Mouse (Mus musculus) limb, embryonic 14.5 days (tissue): ENCODE data around the gene Olfr1042. TPM values are rescaled to one million over a fixed set of nuclear protein-coding genes. Genes with fewer than 3 reads are reported as not detected.

Source experiments
- ATAC-seq: fragments of 200-750 bp; cut with Nextera tagmentation; 2 replicates; pipeline ENCODE4 v1.8.0; 2017; ENCODE audit warnings: low read depth, moderate number of reproducible peaks, moderate TSS enrichment; ENCODE audit not compliant: low FRiP score
- DNase-seq: peaks from one replicate; pipeline ENCODE4 v3.0.0-alpha.2; 2015; ENCODE audit warnings: low spot score
- H3K27ac ChIP-seq: fragments of 300-500 bp; sonication (generic); replicated peaks from 2 replicates; pipeline ENCODE4 v1.5.1; 2014; ENCODE audit warnings: low read depth, mild to moderate bottlenecking, low read length, moderate library complexity, mixed read lengths
- H3K27me3 ChIP-seq: fragments of 300-500 bp; sonication (generic); 2 replicates; pipeline ENCODE4 v1.6.1; 2014; ENCODE audit warnings: low read length, mixed read lengths; ENCODE audit not compliant: control insufficient read depth, insufficient read depth
- H3K36me3 ChIP-seq: fragments of 300-500 bp; sonication (generic); 2 replicates; pipeline ENCODE4 v1.6.1; 2014; ENCODE audit warnings: mild to moderate bottlenecking, low read length, moderate library complexity, mixed read lengths; ENCODE audit not compliant: control insufficient read depth, insufficient read depth
- H3K4me1 ChIP-seq: fragments of 300-500 bp; sonication (generic); 2 replicates; pipeline ENCODE4 v1.6.1; 2014; ENCODE audit warnings: antibody characterized with exemption, low read length, mixed read lengths; ENCODE audit not compliant: control insufficient read depth, insufficient read depth
- H3K4me2 ChIP-seq: fragments of 300-500 bp; sonication (generic); replicated peaks from 2 replicates; pipeline ENCODE4 v1.6.1; 2014; ENCODE audit warnings: low read depth, mild to moderate bottlenecking, low read length, moderate library complexity; ENCODE audit not compliant: severe bottlenecking
- H3K4me3 ChIP-seq: fragments of 300-500 bp; sonication (generic); replicated peaks from 2 replicates; pipeline ENCODE4 v1.5.1; 2014; ENCODE audit warnings: low read length
- H3K9ac ChIP-seq: fragments of 300-500 bp; sonication (generic); 2 replicates; pipeline ENCODE4 v1.6.1; 2014; ENCODE audit warnings: mild to moderate bottlenecking, low read depth, low read length, moderate library complexity; ENCODE audit not compliant: severe bottlenecking
- H3K9me3 ChIP-seq: fragments of 300-500 bp; sonication (generic); 2 replicates; pipeline ENCODE4 v1.6.1; 2016; ENCODE audit warnings: low read length; ENCODE audit not compliant: control insufficient read depth
- POLR2A ChIP-seq: fragments of 200-500 bp; IDR thresholded peaks from 2 replicates; pipeline ENCODE4 v1.8.0; 2012; ENCODE audit warnings: inconsistent platforms, mild to moderate bottlenecking, moderate library complexity, borderline replicate concordance; ENCODE audit not compliant: insufficient read depth, insufficient read length; ENCODE audit errors: extremely low read depth
- WGBS: fragments of 180-500 bp; shearing (Covaris S2); extraction: QIAGEN DNeasy Blood & Tissue Kit; methylation state at CpG from one replicate; pipeline ENCODE4 v1.1.7; 2014; 5-methylcytosine and 5-hydroxymethylcytosine counted together
- polyA plus RNA-seq, 2 experiments: library from polyadenylated mRNA; depleted of rRNA in 1 of 2; stranded (reverse) in 1 of 2; unstranded in 1 of 2; fragments of >200 nt; fragmentation: Nextera tagmentation in 1 of 2; extraction: Ambion mirVana in 1 of 2; gene quantifications; 2 replicates each; pipeline versions ENCODE4 v1.2.1 to v1.2.3; 2012 to 2014

The Olfr1042 gene
- polyA plus RNA-seq, 2 experiments = not detected

- no peak for ATAC-seq
- no peak within 1 kb of the TSS for H3K9ac ChIP-seq
- no peaks in the 10 kb centered on the region for H3K27me3 ChIP-seq
- H3K4me2 ChIP-seq = no peak within 1 kb of the TSS
- no peaks in the 10 kb centered on the region for H3K9me3 ChIP-seq
- DNase-seq = no peak
- H3K4me3 ChIP-seq = no peak within 1 kb of the TSS
- H3K36me3 ChIP-seq = no peaks in the 10 kb centered on the region
- no peaks in the 10 kb centered on the region for H3K4me1 ChIP-seq
- WGBS = 84% methylated on average over 2 of the region's 2 CpGs
- no peak within 1 kb of the TSS for H3K27ac ChIP-seq
- no peak for TF ChIP-seq POLR2A
Observed at GRCm38 (mm10) chr2:86167422-86167821, 5.8 kb upstream of the Olfr1042 start, which contains the start of gene Olfr1043. TSS of gene Olfr1043 (minus strand) at chr2:86167522.

GRCm38 (mm10) chr2:86146632-86147031 lies 15.0 kb downstream of the Olfr1042 start, which contains the start of gene Olfr1040:
TSS of gene Olfr1040 (minus strand) at chr2:86146732.
- 75% methylated on average over 1 of the region's 1 CpGs for WGBS
- Histone ChIP-seq H3K9ac (no peak within 1 kb of the TSS), H3K27me3 (no peaks in the 10 kb centered on the region), H3K9me3 (no peaks in the 10 kb centered on the region), H3K4me1 (no peaks in the 10 kb centered on the region), H3K4me3 (no peak within 1 kb of the TSS), H3K4me2 (no peak within 1 kb of the TSS), H3K27ac (no peak within 1 kb of the TSS), H3K36me3 (no peaks in the 10 kb centered on the region)
- DNase-seq = no peak
- no peak for TF ChIP-seq POLR2A
- ATAC-seq = no peak

DNA sequence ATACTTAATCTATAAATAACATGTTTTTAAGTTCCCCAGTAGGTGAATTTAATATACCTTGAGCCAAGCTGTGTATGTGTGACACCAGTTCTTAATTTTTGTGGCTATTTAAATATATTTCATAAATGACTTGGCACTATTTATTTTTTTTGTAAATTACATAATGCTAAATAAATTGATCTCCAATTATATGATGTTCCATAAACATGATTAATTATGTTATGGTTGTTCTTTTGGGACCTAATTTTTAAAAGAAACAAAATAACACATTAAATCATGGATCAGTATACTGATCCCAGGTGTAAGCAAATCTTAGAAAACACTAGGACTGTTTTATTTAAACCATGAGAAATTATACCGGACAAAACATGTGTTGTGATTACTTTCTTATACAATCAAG lies 25.8 kb downstream of the Olfr1042 start, which contains the start of gene Olfr1039:
Gene Olfr1039, minus strand, starts transcription at position 101 of the 400 bp plus-strand sequence.
- H3K4me2 ChIP-seq = no peak within 1 kb of the TSS
- no peaks in the 10 kb centered on the region for H3K27me3 ChIP-seq
- H3K4me3 ChIP-seq = no peak within 1 kb of the TSS
- no peaks in the 10 kb centered on the region for H3K9me3 ChIP-seq
- no peak for TF ChIP-seq POLR2A
- DNase-seq (no peak), ATAC-seq (no peak)
- H3K9ac ChIP-seq = no peak within 1 kb of the TSS
- no peaks in the 10 kb centered on the region for H3K4me1 ChIP-seq
- H3K27ac ChIP-seq = no peak within 1 kb of the TSS
- 93% methylated on average over 1 of the region's 1 CpGs for WGBS
- H3K36me3 ChIP-seq = no peaks in the 10 kb centered on the region

Other genes starting within 250 kb of the Olfr1042 start
- not detected in 2 replicates for gene Olfr1025-ps1, start 246.6 kb downstream of the Olfr1042 start, polyA plus RNA-seq (2012; rRNA removed)
- gene Olfr1025-ps1, start 246.6 kb downstream of the Olfr1042 start, polyA plus RNA-seq (2014; fragmentation: Nextera tagmentation; extraction: Ambion mirVana) = not detected in 2 replicates
- not detected in 2 replicates for gene Olfr1026, start 240.3 kb downstream of the Olfr1042 start, polyA plus RNA-seq (2012; rRNA removed)
- gene Olfr1026, start 240.3 kb downstream of the Olfr1042 start, polyA plus RNA-seq (2014; fragmentation: Nextera tagmentation; extraction: Ambion mirVana) = not detected in 2 replicates
- 0.01 TPM in 1 of 2 replicates, not detected in the other for gene Olfr1028, start 211.4 kb downstream of the Olfr1042 start, polyA plus RNA-seq (2012; rRNA removed)
- not detected in 2 replicates for gene Olfr1028, start 211.4 kb downstream of the Olfr1042 start, polyA plus RNA-seq (2014; fragmentation: Nextera tagmentation; extraction: Ambion mirVana)
- not detected in 2 replicates for gene Olfr1029, start 187.9 kb downstream of the Olfr1042 start, polyA plus RNA-seq (2012; rRNA removed)
- gene Olfr1029, start 187.9 kb downstream of the Olfr1042 start, polyA plus RNA-seq (2014; fragmentation: Nextera tagmentation; extraction: Ambion mirVana) = not detected in 2 replicates
- not detected in 2 replicates for gene Olfr1030, start 182.6 kb downstream of the Olfr1042 start, polyA plus RNA-seq (2012; rRNA removed)
- gene Olfr1030, start 182.6 kb downstream of the Olfr1042 start, polyA plus RNA-seq (2014; fragmentation: Nextera tagmentation; extraction: Ambion mirVana) = not detected in 2 replicates
- gene Olfr1031, start 171.5 kb downstream of the Olfr1042 start, polyA plus RNA-seq (2012; rRNA removed) = not detected in 2 replicates
- not detected in 2 replicates for gene Olfr1031, start 171.5 kb downstream of the Olfr1042 start, polyA plus RNA-seq (2014; fragmentation: Nextera tagmentation; extraction: Ambion mirVana)
- gene Olfr1032, start 156.3 kb downstream of the Olfr1042 start, polyA plus RNA-seq (2012; rRNA removed) = not detected in 2 replicates
- gene Olfr1032, start 156.3 kb downstream of the Olfr1042 start, polyA plus RNA-seq (2014; fragmentation: Nextera tagmentation; extraction: Ambion mirVana) = not detected in 2 replicates
- gene Olfr1033, start 141.2 kb downstream of the Olfr1042 start, polyA plus RNA-seq (2012; rRNA removed) = 0.67 and 0.73 TPM in 2 replicates
- 0.39 and 1.1 TPM in 2 replicates for gene Olfr1033, start 141.2 kb downstream of the Olfr1042 start, polyA plus RNA-seq (2014; fragmentation: Nextera tagmentation; extraction: Ambion mirVana)
- gene Olfr1034, start 116.0 kb downstream of the Olfr1042 start, polyA plus RNA-seq (2012; rRNA removed) = 0.12 and 0.13 TPM in 2 replicates
- not detected in 2 replicates for gene Olfr1034, start 116.0 kb downstream of the Olfr1042 start, polyA plus RNA-seq (2014; fragmentation: Nextera tagmentation; extraction: Ambion mirVana)
- not detected in 2 replicates for gene Olfr1036, start 87.8 kb downstream of the Olfr1042 start, polyA plus RNA-seq (2012; rRNA removed)
- not detected in 2 replicates for gene Olfr1036, start 87.8 kb downstream of the Olfr1042 start, polyA plus RNA-seq (2014; fragmentation: Nextera tagmentation; extraction: Ambion mirVana)
- gene Olfr1037, start 74.5 kb downstream of the Olfr1042 start, polyA plus RNA-seq (2012; rRNA removed) = not detected in 2 replicates
- gene Olfr1037, start 74.5 kb downstream of the Olfr1042 start, polyA plus RNA-seq (2014; fragmentation: Nextera tagmentation; extraction: Ambion mirVana) = not detected in 2 replicates
- gene Olfr1039, start 25.9 kb downstream of the Olfr1042 start, polyA plus RNA-seq (2012; rRNA removed) = not detected in 2 replicates
- gene Olfr1039, start 25.9 kb downstream of the Olfr1042 start, polyA plus RNA-seq (2014; fragmentation: Nextera tagmentation; extraction: Ambion mirVana) = not detected in 2 replicates
- gene Olfr1040, start 15.1 kb downstream of the Olfr1042 start, polyA plus RNA-seq (2012; rRNA removed) = not detected in 2 replicates
- not detected in 2 replicates for gene Olfr1040, start 15.1 kb downstream of the Olfr1042 start, polyA plus RNA-seq (2014; fragmentation: Nextera tagmentation; extraction: Ambion mirVana)
- gene Olfr1043, start 5.7 kb upstream of the Olfr1042 start, polyA plus RNA-seq (2012; rRNA removed) = not detected in 2 replicates
- not detected in 2 replicates for gene Olfr1043, start 5.7 kb upstream of the Olfr1042 start, polyA plus RNA-seq (2014; fragmentation: Nextera tagmentation; extraction: Ambion mirVana)
- not detected in 2 replicates for gene Olfr1044, start 16.0 kb upstream of the Olfr1042 start, polyA plus RNA-seq (2012; rRNA removed)
- gene Olfr1044, start 16.0 kb upstream of the Olfr1042 start, polyA plus RNA-seq (2014; fragmentation: Nextera tagmentation; extraction: Ambion mirVana) = not detected in 2 replicates
- not detected in 2 replicates for gene Olfr52, start 23.8 kb upstream of the Olfr1042 start, polyA plus RNA-seq (2012; rRNA removed)
- not detected in 2 replicates for gene Olfr52, start 23.8 kb upstream of the Olfr1042 start, polyA plus RNA-seq (2014; fragmentation: Nextera tagmentation; extraction: Ambion mirVana)
- not detected in 2 replicates for gene Olfr1045, start 41.2 kb upstream of the Olfr1042 start, polyA plus RNA-seq (2012; rRNA removed)
- gene Olfr1045, start 41.2 kb upstream of the Olfr1042 start, polyA plus RNA-seq (2014; fragmentation: Nextera tagmentation; extraction: Ambion mirVana) = not detected in 2 replicates
- not detected in 2 replicates for gene Olfr1046, start 57.5 kb upstream of the Olfr1042 start, polyA plus RNA-seq (2012; rRNA removed)
- gene Olfr1046, start 57.5 kb upstream of the Olfr1042 start, polyA plus RNA-seq (2014; fragmentation: Nextera tagmentation; extraction: Ambion mirVana) = not detected in 2 replicates
- not detected in 2 replicates for gene Olfr1047, start 69.6 kb upstream of the Olfr1042 start, polyA plus RNA-seq (2012; rRNA removed)
- gene Olfr1047, start 69.6 kb upstream of the Olfr1042 start, polyA plus RNA-seq (2014; fragmentation: Nextera tagmentation; extraction: Ambion mirVana) = not detected in 2 replicates
- gene Olfr1048, start 78.5 kb upstream of the Olfr1042 start, polyA plus RNA-seq (2012; rRNA removed) = not detected in 2 replicates
- gene Olfr1048, start 78.5 kb upstream of the Olfr1042 start, polyA plus RNA-seq (2014; fragmentation: Nextera tagmentation; extraction: Ambion mirVana) = not detected in 2 replicates
- gene Olfr1049, start 96.5 kb upstream of the Olfr1042 start, polyA plus RNA-seq (2012; rRNA removed) = not detected in 2 replicates
- not detected in 2 replicates for gene Olfr1049, start 96.5 kb upstream of the Olfr1042 start, polyA plus RNA-seq (2014; fragmentation: Nextera tagmentation; extraction: Ambion mirVana)
- gene Olfr1051, start 117.2 kb upstream of the Olfr1042 start, polyA plus RNA-seq (2012; rRNA removed) = not detected in 2 replicates
- gene Olfr1051, start 117.2 kb upstream of the Olfr1042 start, polyA plus RNA-seq (2014; fragmentation: Nextera tagmentation; extraction: Ambion mirVana) = not detected in 2 replicates
- gene Olfr1052, start 130.6 kb upstream of the Olfr1042 start, polyA plus RNA-seq (2012; rRNA removed) = not detected in 2 replicates
- gene Olfr1052, start 130.6 kb upstream of the Olfr1042 start, polyA plus RNA-seq (2014; fragmentation: Nextera tagmentation; extraction: Ambion mirVana) = not detected in 2 replicates
- not detected in 2 replicates for gene Olfr1053, start 153.4 kb upstream of the Olfr1042 start, polyA plus RNA-seq (2012; rRNA removed)
- gene Olfr1053, start 153.4 kb upstream of the Olfr1042 start, polyA plus RNA-seq (2014; fragmentation: Nextera tagmentation; extraction: Ambion mirVana) = not detected in 2 replicates
- gene Olfr1054, start 173.6 kb upstream of the Olfr1042 start, polyA plus RNA-seq (2012; rRNA removed) = not detected in 2 replicates
- not detected in 2 replicates for gene Olfr1054, start 173.6 kb upstream of the Olfr1042 start, polyA plus RNA-seq (2014; fragmentation: Nextera tagmentation; extraction: Ambion mirVana)
- not detected in 2 replicates for gene Olfr1055, start 188.4 kb upstream of the Olfr1042 start, polyA plus RNA-seq (2012; rRNA removed)
- not detected in 2 replicates for gene Olfr1055, start 188.4 kb upstream of the Olfr1042 start, polyA plus RNA-seq (2014; fragmentation: Nextera tagmentation; extraction: Ambion mirVana)
- gene Olfr1056, start 200.6 kb upstream of the Olfr1042 start, polyA plus RNA-seq (2012; rRNA removed) = not detected in 2 replicates
- gene Olfr1056, start 200.6 kb upstream of the Olfr1042 start, polyA plus RNA-seq (2014; fragmentation: Nextera tagmentation; extraction: Ambion mirVana) = not detected in 2 replicates
- not detected in 2 replicates for gene Olfr1057, start 216.6 kb upstream of the Olfr1042 start, polyA plus RNA-seq (2012; rRNA removed)
- gene Olfr1057, start 216.6 kb upstream of the Olfr1042 start, polyA plus RNA-seq (2014; fragmentation: Nextera tagmentation; extraction: Ambion mirVana) = not detected in 2 replicates
- not detected in 2 replicates for gene Olfr1058, start 226.7 kb upstream of the Olfr1042 start, polyA plus RNA-seq (2012; rRNA removed)
- not detected in 2 replicates for gene Olfr1058, start 226.7 kb upstream of the Olfr1042 start, polyA plus RNA-seq (2014; fragmentation: Nextera tagmentation; extraction: Ambion mirVana)